Mouse (Mus musculus): ENCODE data around the gene Ftsj1.

DNA sequence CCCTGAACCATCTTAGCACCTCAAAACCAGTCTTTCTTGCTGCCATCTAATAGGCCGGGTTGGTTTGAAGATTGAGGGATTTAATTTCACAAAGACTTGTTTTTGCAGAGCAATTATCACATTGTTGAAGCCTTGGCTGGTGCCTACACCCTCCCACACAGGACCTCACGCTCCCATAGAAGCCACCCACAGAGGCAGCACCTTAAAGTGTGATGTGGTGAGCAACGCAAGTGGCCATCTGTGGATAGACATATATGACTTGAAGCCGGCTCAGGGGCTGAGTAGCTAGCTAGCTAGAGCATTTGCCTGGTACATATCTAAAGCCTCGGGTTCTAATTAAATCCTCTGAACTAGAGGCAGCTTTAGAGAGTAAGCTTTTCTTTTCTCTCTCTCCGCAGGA, 34.8 kb downstream of the Ftsj1 start:
- TF ChIP-seq CTCF (IDR thresholded peaks at IDR 0.05; ENCODE audit: low read depth) (no peak), EP300 (IDR thresholded peaks at IDR 0.05; ENCODE audit: low read depth) (no peak)
